Mouse (Mus musculus) cerebellum, adult 11 months (tissue): Measurements from ENCODE around the gene Rec114.

Experiments
- DNase-seq: peaks from one replicate; pipeline ENCODE4 v3.0.0; 2022

Gene Rec114

DNA sequence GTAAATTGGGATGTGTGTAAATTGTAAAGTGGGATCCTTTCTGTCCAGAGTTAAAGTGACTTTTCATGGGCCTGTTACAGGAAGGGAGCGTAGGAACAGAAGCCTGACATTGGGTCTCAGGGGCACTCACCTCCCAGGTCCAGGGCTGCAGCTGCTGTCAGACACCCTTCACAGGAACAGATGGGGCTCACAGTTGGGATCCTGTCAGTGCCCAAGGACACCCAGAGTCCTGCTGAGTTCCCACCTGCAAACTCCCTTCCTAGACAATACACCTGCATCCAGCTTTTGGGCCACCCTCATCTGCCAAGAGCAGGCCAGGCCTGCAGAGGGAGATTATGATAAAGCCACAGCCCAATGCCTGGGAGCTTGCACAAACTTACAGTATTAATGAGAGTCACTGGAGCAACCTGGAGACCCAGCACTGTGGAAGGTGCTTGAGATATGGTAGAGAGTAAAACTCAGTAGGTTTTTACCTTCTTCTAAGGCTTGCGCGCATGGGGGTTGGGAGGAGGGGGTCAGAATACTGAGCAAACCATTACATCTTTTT lies at the start of gene Rec114:
Gene Rec114 (minus strand): TSS at position 263 of the 547 bp plus-strand sequence.
- no peak for DNase-seq

GRCm38 (mm10) chr9:58789476-58789875 lies 45.7 kb upstream of the Rec114 start:
- DNase-seq = no peak

DNA sequence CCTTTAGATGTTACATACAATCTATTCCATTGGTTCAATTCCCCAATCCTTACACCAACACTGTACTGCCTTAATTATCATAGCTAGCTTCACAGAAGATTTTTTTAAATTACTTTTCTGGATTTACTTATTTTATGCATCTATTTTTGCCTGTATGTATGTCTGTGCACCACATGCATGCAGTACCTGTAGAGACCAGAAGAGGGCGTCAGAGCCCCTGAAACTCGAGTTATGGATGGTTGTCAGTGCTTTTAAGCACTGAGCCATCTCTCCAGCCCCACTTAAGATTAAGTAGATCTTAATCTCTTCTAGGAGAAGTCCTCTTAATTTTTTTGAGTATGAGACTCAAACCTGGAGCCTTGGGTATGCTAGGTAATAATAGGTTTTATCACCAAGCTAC lies 31.6 kb upstream of the Rec114 start:
- DNase-seq = no peak

- no peak for DNase-seq
Measured at GRCm38 (mm10) chr9:58774761-58775160, 31.0 kb upstream of the Rec114 start.

DNA sequence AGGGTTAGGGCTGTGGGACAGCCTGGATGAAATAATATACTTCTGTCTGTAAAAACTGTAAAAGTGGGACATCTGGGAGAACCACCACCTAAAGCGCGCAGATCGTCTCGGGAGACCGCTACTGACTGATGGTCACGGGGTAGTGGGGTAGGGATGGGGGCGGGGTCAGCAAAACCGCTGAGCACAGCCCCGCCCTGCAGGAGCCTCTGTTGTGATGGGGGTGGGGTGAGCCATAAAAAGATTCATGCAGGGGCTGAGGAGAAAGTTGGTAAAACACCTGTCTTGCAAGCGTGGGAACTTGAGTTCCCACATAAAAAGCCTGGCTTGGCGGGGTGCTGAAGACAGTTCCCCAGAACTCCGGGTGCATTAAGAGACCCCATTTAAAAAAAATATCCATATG lies 26.2 kb upstream of the Rec114 start:
- no peak for DNase-seq

GRCm38 (mm10) chr9:58766959-58767955 lies 23.5 kb upstream of the Rec114 start:
- no peak for DNase-seq

DNA sequence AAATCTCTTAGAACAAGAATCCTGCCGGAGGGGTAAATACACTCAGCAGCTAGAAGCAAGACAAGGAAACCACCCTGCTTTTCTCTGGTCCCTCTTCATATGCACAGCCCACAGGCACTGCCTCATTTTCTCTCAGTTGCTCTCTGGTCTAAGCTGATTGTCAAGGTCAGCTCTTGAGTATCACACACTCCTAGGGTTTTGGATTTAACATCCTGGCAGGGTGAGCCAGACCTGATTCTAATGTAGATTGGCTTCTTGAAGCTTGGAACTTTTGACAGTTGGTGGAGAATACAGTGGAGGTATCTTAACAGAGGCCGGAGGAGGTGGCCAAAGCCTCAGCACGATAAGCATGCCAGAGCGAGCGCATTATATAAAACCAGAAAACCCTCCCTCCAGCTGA lies 20.6 kb upstream of the Rec114 start:
- DNase-seq = no peak

DNA sequence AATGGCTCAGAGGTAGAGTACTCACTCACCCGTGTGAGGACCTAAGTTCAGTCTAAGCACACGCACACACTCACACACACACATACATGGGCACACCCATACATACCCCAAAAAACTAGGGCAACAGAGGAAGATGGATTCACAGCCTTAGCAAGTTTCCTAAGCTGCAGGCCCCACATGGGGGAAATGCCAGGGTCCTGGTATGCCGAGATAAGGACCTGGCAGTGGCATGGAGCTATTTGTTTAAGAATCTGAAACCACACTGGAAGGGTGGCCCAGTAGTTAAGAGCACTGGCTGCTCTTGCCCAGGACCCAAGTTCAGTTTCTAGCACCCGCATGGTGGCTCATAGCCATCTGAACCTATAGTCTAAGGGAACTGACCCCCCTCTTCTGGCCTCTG lies 19.4 kb upstream of the Rec114 start:
- DNase-seq = no peak

DNA sequence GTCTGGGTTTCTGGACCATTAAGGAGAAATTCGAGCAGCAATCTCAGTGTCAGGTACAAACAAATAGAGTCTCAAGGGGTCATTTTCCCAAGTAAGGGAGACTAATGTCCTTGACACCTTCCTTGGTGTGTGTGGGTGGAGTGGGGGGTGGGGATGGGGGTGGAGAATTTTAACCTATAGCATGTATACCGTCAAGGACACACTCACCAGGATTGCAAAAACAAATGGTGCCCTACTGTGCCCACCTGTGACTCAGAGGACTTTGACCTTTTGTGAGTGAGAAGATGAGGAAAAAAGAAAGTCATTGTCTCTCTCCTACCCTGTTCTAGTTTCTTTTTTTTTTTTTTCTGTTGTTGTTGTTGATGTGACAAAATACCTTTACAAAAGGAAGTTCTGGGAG lies 18.3 kb upstream of the Rec114 start:
- no peak for DNase-seq

GRCm38 (mm10) chr9:58758754-58759153 lies 15.0 kb upstream of the Rec114 start:
- no peak for DNase-seq

GRCm38 (mm10) chr9:58756371-58757132 lies 12.8 kb upstream of the Rec114 start:
- no peak for DNase-seq

GRCm38 (mm10) chr9:58753606-58754005 lies 9.8 kb upstream of the Rec114 start:
- DNase-seq = no peak

DNA sequence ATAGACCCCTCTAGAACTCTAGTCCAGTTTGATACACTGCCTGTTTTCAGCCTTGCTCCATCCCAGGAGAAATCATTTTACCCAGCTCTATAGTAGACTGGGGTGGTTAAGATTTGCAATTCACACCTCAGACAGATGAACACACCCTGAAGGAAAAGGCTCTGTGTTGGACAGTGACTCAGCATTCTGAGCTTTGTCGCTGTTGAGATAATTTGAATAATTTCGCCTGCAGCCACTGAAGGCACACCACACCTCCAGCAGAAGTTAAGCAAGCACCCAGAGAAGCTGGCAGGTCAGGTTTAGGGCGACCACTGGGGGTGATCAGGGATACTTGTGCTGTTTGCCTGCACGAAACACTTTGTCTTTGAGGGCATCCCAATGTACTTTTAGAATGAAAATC lies 4.4 kb upstream of the Rec114 start:
- no peak for DNase-seq

DNA sequence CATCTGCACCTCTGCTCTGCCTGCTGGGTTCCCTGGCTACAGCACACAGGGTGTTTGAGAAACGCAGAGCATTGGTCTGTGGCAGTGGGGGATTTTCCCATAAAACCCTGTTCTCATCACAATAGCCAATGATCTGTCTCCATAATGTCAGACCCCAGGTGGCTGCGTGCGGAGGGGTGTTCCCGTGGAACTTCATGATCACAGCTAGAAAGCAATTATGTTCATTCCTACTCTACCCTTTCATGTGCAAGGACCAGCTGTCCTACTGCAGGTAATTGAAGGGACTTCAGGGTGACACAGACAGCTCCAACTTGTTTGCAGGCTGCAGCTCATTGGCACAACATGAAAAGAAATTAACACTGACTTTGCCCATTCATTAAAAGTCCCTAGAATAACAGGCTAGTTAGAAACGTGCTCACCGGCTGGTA lies 3.6 kb upstream of the Rec114 start:
- DNase-seq = no peak

GRCm38 (mm10) chr9:58742692-58743091 lies 1.1 kb downstream of the Rec114 start:
- no peak for DNase-seq

DNA sequence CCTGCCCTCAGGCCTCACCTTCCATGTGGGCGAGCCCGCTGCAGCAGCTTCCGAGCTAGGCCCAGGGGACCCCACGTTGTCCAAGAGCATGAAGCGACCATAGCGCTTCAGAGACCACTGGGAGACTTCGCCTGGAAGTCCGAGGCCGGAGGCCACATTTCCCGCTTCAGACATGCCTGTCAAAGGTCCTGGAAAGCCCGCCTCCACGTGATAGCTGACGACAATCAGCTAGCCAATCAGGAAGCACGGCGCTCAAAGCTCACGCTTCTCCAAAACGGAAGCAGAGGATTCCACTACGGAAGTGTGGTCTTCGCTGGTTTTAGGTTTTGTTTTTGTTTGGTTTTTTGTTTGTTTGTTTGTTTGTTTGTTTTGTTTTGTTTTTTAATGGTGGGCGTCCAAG lies 2.4 kb downstream of the Rec114 start:
- no peak for DNase-seq

GRCm38 (mm10) chr9:58739791-58740190 lies 4.0 kb downstream of the Rec114 start:
- no peak for DNase-seq

DNA sequence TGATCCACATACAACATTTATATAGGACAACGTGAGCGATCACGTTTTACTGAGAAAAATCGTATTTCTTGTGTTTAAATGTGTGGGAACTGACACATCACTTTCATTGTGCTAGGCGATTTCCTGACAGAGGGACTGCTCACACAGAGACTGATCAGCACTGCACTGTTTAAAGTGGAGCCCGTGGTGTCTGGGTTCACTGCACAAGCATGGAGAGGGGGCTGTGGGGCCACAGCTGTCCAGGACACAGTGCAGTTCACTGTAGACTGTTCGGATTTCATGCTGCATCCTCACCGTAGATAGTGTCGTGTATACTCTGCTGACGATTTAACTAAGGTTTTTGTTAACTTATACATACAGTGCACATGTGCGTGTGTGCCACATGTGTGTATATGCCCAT lies 20.6 kb downstream of the Rec114 start:
- no peak for DNase-seq

DNA sequence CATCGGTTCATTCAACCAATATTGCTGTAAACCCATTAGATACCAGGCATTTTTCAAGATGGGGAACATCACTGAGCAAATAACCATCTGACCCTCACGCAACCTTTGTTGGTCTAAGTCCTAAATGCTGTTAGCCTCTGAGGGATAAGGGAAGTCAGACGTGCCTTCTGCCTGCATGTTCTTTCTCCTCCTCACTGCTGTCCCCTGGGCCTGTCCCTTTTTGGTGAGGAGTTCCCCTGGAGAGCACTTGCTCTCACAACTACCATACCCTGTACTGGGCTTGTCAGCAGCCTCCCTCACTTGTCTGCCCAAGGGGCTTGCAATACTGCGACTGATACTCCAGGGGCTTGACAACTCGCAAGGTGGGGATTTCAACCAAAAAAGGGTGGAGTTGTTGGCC lies 21.6 kb downstream of the Rec114 start:
- no peak for DNase-seq

DNA sequence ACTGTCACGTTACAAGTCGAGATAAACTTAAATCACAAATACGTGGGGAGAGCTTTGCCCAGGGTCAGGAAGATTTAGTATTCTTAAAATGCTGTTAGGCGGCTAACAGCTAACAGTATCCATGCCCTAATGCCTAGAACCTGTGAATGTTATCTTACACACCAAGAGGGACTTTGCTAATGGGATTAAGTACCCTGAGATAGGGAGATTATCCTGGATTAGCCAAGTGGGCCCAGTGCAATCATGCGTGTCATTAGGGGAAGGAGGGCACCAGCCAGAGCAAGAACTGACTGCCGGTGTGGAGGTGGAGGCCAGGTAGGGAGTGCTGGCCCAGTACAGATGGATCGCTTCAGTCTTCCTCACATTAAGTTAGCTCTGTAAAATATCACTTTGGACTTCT lies 22.7 kb downstream of the Rec114 start:
- no peak for DNase-seq

- no peak for DNase-seq
Measured at GRCm38 (mm10) chr9:58720167-58720566, 23.6 kb downstream of the Rec114 start.

GRCm38 (mm10) chr9:58719471-58719870 lies 24.3 kb downstream of the Rec114 start:
- DNase-seq = no peak

GRCm38 (mm10) chr9:58718964-58719363 lies 24.8 kb downstream of the Rec114 start:
- no peak for DNase-seq

DNA sequence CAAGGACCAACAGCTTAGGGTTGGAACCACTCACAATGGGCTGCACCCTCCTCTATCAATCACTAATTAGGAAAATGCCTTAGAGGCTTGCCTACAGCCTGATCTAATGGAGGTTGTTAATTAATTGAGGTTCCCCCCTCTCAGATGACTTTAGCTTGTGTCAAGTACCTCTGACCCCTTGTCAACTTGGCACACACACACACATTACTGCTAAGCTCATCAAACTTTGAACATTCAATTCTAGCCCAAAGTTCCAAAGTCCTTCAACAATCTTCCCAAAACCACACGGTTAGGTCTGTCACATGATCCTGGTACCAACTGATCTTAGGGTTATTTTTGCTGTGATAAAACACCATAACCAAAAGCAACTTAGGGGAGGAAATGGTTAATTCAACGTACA lies 26.9 kb downstream of the Rec114 start:
- no peak for DNase-seq
